Mouse (Mus musculus) adrenal gland, postnatal 25 days (tissue): Measurements from ENCODE around the gene Gm49355. TPM values are rescaled to one million over a fixed set of nuclear protein-coding genes. Genes with fewer than 3 reads are reported as not detected.

Experiments
- DNase-seq: peaks from one replicate; pipeline ENCODE4 v3.0.0; 2021; ENCODE audit warnings: mixed read lengths
- total RNA-seq: library from RNA; stranded (reverse); gene quantifications from 2 replicates; pipeline ENCODE4 v1.2.3, GENCODE M21; 2021

The Gm49355 gene
- total RNA-seq, 1 experiment from 2014 or later = not detected

DNA sequence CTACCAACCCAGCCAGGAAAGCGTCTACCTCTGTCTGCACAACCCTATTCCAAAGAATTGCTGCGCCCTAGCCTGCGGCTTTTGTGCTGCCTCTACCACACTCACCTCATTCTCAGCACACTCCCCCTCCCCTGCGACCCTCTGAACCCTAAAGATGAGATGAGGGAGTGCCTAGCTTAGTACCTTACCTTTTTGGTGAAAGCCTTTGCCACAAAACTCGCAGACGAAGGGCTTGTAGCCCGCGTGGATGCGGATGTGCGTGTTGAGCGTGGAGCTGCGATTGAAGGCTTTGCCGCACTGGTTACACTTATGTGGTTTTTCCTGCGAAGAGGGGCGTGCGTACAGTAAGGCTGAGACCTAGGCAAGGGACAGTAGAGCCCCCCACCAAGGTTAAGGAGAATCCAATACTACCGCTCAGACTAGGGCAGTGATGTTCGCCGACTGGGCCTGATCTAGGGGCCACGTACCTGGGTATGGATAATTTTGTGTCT is 59.7 kb downstream of the Gm49355 start:
- no peak for DNase-seq

DNA sequence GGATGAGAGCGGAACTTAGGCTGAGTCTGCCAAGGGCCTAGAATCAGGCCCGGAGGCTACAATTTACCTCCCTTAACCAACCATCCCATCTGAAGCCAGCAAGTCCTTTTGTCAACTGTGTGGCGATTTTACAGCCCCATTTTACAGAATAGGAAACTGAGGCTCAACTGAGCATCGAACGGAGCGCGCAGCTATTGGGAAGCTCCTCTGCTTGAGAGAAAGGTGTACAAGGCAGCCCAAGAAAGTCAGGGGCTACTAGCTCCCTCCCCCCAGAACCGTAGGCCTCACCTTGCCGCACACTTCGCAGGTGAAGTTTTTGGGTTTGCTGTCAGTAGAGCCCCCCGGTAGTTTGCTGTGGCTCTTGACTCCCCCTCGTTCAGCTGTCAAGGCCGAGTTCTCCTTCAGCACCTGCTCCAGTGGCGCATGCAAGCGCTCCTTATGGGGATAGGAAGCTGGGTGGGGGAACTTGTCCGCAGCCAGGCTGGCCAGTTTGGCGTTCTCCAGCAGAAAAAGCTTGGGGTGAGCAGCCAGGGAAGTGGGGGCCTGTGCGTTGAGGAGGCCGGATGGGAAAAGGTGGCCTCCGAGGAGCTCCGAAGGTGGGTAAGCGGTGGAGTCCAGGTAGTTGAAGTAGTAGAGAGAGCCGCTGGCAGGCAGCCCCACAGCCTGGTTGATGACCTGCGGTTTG is 60.4 kb downstream of the Gm49355 start:
- DNase-seq = no peak

DNA sequence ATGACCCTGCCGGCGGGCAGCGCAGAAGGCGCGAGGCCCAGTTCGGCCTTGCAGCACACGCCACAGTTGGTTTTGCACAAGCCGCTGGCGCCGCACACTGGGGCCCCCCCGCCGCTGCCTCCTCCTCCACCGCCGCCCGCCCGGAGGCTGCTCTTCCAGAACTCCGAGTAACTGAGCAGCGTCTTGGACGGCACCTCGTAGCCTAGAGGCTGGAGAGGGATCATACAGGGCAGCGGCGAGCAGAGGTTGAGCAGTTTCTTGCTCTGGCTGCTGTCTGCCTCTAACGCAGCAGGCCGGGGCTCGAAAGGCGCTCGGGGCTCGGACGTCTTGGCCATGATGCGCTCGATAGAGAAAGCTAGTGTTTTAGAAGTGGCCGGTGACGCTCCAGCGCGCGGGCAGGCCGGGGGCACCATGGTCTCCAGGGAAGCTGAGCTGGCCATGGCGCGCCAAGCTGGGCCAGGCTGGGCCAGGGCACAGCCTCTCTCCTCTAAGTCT is 61.0 kb downstream of the Gm49355 start:
- no peak for DNase-seq

DNA sequence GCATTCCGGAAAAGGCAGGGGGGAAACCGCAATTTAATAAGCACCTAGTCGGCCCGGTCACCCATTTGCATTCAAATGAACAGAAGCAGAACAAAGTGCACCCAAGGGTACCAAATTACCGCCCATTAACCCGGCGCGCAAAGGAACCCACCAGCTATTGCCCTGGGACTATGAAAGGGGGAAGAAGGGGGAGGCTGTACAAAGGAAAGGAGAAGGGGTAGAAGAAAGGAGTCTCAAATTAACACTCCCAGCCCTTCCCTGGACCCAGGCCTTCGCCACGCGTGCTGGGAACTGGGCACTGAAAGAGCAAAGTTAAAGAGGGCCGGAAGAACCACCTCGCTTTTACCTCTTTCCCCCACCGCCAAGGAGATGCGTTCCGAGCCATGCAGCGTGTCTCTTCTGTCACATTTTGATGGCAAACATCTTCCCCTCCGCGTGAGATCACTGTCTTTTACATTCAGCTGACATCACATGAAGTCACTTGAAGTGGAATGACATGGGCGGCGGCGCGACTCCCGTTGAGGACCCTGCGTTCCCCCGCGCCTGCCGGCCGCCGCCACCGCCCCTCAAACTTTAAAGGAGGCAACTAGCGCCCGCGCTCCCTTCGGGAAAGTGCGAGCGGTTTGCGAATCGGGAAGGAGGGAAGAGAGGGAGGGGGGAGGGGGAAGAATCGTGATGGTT is 61.6 kb downstream of the Gm49355 start:
- DNase-seq = no peak

DNA sequence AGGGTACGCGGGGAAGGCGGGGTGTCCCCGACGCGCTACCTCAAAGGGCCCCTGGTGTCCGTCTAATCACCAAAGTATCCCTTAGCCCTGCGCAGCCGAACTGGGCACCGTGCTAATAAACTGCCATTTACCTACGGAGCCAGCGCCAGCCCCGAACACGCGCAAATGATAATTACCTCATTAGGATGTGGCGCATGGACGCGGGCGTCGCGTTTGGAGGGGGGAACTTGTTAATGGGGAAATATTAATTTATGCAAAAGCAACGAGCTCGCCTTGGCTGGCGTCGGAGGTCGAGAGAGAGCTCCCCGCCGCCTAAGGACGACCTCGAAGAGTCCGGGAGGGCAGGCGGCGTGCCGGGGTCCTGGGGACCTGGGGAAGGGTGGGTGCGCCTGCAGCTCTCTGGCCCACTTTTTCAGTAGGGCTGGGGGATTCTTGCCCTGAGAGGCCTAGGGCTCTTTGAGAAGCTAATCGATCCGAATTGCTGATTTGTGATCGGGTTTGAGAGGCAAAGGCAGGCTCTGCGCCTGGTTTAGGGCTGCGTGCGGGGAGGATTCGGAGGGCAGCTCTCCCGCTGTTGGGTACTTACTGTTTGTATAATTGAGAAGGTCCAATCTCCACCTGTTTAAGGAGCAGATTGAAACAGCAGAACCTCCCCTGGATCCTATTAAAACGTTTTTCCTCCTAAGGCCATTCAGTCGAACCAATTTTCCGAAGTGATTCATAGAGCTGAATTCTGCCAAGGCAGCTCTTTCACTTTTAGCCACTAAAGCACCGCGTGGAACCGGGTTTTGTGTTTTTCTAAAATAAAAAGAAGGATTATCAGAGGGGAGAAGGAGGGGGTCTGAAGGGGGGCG is 62.5 kb downstream of the Gm49355 start:
- no peak for DNase-seq

DNA sequence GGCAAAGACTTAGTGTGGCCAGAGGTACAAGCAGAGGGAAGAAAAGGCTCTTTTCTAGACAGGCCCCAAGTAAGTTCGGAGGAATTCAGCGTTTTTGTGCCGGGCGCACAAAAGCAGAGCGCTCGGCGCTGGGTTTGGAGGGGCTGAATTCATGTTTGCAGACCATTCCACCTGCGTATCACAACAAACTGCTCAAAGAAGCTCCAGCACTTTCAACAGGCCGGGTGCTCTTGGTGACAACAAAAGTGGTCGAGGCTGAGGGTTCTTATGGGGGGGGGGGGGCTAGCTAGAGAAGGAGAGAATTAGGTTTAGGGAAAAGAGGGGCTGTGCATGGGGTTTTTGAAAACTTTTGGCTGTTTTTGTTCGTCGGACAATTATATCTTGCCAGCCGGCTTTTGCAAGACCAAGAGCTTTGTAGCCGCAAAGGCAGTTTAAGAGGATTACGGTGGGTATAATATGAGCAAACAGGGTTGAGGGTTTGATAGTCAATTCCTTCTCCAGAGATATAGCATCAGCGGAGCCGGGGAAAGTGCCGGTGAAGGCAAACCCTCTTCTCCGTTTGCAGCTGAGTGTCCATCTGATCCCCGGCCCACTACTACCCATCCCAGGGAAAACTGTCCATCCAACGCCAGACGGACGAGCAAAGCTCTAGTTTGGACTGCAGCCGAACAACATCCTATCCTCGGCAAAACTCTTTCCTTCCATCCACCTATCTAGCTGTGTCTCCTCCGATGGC is 63.3 kb downstream of the Gm49355 start:
- no peak for DNase-seq

DNA sequence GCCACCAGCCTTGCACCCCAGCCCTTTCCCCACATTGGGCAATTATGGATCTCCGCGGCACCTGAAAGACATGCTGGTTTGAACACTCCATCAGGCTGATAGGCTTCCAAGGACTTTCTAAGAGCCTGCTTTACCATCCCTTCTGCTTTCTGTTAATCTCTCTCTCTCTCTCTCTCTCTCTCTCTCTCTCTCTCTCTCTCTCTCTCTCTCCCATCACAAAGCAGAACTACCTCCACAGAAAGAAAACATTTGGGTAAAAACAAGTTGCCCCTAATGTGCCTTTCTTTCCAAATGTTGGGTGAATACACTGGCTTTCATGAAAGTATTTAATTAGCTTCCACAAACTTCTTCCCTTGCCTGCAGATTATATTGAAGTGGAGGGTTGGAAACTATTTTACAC is 64.3 kb downstream of the Gm49355 start, which contains the start of gene Fezf2:
Fezf2 (minus strand) TSS at position 101 of the 400 bp plus-strand sequence.
- no peak for DNase-seq

DNA sequence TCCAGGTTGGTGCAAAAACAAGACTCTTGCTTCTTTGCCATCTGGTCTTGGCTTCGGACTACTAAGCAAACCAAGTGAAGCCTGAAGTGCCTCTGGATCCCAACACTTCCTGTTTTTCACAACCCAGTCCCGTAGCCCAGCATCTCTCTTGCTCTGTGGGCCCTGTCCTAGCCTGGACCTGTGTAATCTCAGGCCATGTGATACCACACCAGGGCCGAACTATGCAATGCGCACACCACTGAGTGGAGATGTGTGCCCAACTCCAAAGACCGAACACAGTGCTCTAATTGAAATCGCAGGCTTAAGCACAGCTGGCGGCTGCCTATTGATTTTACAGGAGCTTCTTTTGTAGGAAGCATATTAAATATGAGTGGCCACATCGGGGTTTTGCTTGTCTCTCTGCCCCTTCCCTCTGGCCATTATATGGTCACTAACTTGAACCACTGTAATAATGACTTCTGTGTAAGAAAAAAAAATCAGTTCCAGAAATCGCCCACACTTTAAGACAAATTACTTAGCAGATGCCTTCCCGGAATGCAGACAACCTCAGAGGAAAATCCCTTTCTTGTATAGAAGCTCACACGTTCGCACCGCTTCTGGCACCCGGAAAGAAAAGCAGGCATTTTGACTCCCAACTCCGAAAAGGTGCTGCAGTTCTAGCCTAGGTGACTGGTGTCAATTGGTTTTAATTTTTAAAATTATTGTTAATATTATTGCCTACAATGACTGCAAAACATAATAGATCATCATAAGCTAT is 65.7 kb downstream of the Gm49355 start:
- no peak for DNase-seq

DNA sequence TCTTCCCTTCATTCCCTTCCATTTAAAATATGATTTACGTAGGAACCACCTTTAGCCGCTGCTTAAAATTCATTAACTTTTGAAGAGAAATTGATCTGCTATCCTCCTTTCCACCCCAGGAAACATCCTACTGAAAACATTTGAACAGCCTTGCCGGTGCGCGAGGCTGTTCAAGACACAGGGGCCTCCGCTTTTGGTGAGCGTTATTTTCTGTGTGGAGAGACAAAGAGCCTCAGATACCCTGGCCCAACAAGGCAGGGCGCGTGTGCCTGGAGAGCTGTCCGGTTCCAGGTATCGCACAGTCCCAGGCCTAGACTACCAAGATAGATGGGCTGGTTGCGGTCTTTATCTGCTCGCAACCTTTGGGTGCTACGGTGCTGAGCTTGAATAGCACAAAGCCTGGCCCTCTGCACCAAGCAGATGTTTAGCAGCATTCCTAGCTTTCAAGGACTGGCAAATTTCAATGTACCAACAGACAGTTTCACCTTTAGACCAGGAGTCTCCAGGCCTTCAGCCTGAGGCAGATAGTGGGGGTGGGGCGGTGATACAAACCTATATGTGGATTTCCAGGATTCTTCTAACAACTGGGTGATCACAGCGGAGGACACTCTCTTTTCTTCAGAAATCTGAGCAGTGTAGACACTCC is 66.6 kb downstream of the Gm49355 start:
- no peak for DNase-seq

Other genes with a start within 250 kb of the Gm49355 start
- 38.8 and 51.3 TPM in 2 replicates for gene 3830406C13Rik, start 197 bp downstream of the Gm49355 start, total RNA-seq
- gene Fezf2, start 64.2 kb downstream of the Gm49355 start, total RNA-seq = not detected in 2 replicates